Mouse (Mus musculus) NIH3T3 (cell line): ENCODE data around the gene Rptor.

Experiments
- DNase-seq: peaks from one replicate; pipeline ENCODE4 v3.0.0-alpha.2; 2012; ENCODE audit warnings: low read depth

Rptor gene

DNA sequence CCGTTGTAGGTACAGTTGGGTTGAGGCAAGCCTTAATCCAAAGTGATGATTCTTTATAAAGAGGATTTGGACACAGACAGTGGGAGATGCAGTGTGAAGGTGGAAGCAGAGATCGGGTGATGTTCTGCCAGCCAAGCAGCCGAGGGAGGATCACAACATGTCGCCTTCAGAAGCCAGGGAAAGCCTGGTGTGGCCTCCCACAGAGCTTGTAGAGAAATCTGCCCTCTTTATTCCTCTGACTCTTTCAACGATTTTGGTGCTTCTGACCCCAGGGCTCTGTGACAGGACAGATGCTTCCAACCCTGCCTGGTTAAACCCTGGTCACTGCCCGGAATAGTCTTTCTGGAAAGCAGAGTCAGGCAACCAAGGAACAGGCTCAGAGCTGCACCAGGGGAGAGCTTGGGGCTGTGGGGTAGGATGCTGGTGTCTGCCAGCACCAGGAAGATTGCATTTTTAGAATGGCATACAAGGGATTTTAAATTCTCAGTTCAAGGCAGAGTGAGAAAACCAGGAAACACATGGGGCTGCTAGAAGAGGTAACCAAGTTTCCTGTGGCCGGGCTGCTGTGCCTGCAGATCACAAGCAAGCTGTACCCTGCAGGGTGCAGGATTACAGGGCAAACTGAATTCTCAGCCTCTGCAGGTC lies 304.4 kb downstream of the Rptor start:
- DNase-seq: no peak

DNA sequence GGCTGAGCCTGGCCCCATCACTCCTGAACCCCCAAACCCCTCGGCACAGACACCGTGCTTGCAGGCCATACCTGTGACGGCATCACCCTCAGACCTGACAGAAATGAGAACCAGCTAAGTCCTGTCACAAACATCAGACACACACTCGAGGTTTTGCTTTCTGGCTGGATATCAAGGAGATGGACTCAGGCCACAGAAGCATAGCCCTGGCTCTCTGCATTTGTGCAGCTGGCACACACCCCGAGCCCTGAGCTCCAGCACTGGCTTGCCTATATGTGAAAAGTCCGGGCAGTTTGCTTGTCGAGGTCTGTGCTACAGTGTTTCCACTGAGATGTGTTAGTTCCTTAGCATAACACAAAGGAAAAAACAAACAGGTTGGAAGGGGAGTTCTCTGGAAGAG lies 305.0 kb downstream of the Rptor start:
- DNase-seq: no peak

DNA sequence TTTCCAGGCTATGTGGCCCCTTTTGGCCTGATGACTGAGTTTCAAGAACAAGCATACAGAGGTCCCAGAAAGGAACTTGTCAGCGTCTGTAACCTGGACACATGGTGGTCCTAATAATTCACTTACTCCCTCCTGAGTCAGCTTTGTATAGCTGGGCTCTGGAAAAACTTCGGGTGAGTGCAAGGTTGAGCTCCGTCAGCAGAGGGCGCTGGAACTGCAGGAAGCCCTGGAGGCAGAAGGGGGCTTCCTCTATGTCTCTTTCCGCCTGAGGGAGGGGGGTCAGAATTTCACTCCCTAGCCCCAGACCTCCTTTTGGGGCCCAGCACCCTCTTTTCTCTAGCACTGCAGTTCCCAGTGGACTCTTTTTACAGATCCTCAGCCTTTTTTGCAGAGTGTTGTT lies 306.7 kb downstream of the Rptor start:
- DNase-seq: peak; percentile 85

DNA sequence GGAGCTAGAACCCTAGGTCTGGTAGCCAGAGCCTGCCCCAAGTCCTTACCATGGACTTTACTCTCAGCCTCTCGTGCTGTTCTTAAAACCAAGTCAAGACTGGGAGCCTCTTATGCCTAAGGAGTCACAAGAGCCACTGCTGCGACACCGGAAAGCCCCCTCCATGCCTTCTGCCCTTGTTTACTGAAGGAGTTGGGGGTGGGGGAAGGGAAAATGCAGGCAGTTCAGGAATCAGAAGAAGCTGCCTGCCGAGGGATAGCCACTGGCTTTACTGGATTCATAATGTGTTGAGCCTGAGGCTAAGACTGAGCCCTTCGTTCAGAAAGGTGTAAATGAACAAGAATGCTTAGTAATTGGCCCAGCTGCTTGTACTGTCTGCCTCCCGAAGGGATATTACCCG lies 310.1 kb downstream of the Rptor start:
- DNase-seq: peak; percentile 46

DNA sequence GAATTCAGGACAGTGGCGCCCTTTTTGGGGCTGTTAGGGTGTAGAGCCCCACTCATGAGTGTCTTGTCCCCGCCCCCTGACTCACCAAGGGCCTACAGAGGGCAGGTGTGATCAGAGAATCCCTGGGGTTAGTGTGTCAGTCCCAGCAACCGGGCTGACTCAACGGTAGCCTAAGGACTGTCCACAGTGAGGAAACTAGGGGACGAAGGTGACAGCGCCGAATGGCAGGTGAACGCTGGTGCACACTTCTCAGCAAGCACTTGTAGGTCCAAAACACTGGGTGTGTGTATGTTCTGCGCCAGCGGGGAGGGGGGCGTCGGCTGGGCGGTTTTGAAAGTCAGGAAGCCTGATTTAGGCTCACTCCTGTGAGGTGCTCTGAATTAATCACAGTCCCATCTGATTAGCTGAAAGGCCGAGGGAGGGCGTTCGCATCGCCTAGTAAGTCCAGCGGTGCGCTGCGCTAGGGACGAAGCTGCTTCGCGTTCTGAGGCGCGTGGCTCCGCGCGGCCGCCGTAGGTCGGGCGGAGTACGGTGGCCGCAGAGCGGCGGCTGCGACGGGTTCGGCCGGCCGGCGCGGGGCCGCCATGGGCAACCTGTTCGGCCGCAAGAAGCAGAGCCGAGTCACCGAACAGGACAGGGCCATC lies 310.7 kb downstream of the Rptor start, which contains the start of gene Chmp6:
Chmp6 (plus strand) TSS at position 151 of the 644 bp plus-strand sequence.
- DNase-seq: peak; percentile 94

DNA sequence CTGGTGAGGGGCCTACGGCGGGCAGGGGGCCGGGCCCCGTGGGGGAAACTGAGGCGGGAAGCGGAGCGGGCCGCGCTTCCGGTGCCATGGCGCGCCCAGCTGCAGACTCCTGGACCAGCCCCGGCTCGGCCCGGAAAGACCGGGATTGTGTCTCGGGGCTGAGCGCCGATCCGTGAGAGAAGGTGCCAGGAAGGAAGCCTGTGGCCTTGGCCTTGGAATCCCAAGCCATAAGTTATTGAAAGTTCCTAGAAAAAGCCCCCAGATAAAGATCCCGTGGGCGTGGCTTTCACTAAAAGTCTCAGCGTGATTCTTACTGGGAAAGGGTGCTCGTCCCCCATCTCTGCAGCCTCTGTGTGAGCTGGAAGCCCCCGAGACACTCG lies 311.2 kb downstream of the Rptor start:
- no peak for DNase-seq

DNA sequence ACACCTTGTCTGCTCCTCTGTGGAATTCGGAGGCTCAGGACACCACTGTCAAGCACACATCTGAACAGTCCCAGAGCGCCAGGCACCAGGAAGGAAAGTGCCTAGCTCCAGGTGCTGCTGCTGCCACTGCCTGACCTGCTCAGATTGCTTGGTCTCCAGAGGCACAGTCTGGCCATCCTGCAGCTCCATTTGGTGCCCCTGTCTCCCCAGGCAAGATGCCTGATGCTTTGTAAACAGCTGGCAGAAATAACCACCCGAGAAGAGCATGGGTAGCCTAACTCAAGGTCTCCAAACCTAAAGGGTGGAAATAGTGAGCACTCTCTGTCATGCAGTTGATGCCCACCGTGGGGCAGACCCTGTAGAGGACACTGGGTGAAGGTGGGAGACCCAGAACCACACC lies 311.7 kb downstream of the Rptor start:
- no peak for DNase-seq

DNA sequence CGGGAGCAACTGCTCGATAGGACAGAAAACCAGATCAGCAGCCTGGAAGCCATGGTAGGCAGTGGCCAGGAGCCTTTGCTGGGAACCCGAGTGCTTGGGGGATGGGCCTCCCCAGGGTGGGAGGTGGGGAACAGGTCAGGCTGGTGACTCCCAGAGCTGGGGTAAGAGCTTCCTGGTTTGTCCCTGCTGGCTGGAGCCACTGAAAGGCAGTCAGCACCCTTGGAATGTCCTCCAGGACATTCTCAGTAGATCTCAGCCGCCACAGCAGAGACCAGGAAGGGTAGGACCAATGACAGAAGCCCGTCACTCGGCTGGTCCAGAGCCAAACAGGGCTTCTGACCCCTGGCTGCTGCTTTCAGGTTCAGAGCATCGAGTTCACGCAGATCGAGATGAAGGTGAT lies 313.0 kb downstream of the Rptor start:
- DNase-seq: no peak

DNA sequence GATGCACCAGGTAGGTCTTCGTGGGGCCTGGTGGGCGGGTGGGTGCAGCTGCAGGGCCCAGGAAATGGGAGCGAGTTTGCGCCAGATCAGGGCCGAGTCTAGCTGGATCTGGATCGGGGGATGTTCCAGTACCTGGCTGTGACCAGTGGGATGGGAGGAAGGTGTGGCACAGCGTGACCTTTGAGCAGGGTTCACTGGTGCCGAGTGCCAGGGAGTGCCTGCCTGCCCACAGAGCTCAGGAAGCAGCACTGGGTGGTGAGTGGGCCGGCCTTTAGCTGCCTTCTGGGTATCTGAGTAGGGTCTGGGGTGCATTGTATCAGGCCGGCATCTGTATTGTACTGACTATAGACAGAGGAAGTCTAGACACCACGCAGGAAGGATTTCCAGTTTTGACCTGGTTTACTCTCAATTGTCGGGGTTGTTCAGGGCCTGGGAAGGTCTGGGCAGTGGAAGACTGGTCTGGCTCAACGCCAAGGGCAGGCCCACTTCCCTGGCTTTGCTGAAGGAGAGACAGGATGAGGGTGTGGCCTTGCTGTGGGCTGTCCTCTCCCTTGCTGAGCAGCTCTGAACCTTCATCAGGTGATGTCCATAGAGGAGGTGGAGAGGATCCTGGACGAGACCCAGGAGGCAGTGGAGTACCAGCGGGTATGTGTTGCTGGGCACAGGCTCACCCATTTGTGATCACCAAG lies 313.5 kb downstream of the Rptor start:
- DNase-seq: no peak

DNA sequence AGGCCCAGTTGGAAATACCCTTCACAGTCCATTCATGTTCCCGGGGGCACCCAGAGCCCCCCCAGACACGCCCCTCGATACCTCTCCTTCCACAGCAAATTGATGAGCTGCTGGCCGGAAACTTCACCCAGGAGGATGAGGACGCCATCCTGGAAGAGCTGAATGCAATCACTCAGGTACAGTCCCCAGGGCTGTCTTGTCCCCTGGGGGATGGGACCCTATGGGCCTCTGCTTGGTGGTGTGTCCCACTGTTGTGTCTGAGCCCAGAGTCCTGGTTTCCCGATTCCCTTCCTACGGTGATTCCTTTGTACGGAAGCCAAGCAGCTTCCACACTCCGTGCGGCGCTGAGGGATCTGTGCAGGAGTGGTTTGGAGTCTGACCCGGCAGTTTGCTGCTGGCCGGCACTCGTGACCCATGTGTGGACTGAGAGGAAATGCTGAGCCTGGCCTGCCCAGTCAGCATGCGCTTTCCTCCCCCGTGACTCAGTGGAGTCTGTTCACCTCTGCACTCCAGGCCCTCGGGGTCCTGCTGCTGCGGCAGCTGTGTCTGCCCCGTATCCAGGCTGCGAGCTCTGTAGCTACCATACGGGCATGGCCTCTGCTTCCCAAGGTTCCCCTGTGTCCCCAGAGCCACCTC lies 314.2 kb downstream of the Rptor start:
- no peak for DNase-seq

DNA sequence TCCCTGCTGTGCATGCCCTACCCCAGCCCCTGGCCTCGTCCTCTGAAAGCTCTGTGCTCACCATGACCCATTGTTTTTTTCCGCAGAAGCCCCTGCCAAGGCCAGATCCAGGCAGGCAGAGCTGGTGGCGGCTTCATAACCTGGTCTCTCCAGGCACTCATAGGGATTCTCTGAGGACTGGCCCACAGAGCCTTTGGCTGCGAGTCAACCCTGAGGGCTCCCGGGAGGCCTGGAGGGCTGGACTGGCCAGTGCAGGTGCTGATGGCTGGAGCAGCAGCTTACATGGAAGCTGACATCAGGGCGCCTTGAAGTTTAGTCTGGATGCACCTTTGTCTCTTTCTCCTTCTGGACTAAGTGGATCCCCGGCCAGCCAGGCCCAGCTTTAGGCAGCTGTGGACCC lies 315.8 kb downstream of the Rptor start:
- DNase-seq: no peak

DNA sequence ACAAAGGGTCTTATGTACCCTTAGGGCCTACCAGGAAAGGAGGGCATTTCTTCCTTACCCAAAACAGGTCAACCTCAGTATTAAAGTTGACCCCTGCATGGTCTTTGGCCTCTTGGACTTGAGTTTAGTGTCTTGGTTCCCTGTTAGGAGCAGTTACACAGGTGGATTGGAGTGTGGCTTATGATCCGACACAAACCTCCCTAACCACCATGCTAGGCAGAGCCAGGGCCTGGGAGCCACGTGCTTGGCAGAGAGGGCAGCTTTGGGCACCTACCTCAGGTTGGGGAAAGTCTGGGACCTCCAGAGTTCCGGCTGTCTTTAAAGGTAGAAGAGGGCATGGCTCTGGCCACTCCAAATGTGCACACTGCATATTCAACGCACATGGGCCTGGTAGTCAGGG lies 316.7 kb downstream of the Rptor start:
- no peak for DNase-seq

DNA sequence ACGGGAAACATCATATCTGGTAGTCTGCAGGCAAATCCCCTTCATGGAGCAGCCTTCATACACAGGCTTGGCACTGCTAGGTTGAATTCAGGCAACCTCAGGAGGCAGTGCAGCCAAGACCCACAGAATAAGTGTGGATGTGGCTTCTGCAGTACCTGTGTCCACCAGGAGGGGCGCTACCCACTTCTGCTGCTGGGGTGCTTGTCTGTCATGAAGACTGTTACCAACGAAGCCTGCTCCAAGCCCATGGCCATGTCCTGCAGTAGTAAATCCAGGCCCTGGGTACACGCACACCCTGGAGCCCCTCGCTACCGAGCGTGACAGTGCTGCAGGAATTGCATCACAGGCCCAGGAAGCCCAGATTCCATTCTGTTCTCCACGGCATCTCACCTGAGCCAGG lies 317.2 kb downstream of the Rptor start:
- DNase-seq: peak; percentile 79

DNA sequence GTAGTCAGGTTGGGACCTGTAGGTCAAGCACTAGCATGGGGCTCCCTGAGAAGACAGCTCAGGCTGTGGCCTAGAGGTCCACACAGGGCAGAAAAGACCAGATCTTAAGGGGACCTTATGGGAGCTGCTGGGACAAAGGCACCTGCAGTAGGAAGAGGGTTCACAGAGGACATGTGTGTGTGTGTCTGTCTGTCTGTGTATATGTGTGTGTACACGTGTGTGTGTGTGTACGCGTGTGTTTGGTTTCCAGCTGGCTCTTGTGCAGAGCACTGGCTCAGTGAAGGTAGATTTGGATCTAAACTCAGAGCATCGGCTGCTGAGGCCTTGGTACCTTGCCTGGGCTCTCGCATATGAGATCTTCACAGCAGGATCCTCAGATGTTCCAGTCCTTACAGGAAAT lies 318.0 kb downstream of the Rptor start:
- DNase-seq: no peak

DNA sequence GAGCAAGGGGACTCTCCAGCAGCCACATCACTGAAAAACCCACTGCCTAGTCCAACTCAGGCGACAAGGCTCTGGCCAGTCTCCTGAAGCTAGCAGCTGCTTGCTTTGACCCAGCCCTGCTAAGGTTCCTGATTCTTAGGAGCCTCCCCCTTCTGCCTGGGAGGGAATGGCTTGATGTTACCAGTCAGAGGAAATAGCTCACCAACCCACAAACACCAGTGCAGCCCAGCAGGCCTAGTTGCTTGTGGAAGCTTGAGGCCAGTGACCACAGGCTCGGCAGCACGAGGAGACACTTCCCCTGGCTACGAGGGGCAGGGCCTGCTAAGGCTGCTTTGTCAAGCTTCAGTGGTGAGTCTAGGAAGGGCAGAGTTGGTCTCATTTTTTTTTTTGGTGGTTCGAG lies 322.5 kb downstream of the Rptor start:
- DNase-seq: no peak

DNA sequence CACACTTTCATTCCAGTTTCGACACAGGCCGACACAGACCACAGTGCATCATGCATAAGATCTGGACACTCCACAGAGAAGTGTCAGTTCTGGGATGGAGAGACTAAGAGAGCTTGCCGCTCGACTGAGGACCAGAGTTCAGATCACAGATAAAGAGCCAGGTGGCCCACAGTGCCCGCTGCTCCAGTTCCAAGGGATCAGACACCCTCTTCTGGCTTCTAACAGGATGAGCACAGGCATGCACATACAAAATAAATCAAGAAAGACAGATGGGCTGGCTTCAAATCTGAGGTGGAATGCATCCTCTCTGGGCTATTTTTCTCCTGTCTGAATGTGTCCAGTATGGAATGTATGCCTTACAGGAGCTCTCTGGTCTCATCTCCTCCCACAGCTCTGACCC lies 324.1 kb downstream of the Rptor start:
- no peak for DNase-seq

DNA sequence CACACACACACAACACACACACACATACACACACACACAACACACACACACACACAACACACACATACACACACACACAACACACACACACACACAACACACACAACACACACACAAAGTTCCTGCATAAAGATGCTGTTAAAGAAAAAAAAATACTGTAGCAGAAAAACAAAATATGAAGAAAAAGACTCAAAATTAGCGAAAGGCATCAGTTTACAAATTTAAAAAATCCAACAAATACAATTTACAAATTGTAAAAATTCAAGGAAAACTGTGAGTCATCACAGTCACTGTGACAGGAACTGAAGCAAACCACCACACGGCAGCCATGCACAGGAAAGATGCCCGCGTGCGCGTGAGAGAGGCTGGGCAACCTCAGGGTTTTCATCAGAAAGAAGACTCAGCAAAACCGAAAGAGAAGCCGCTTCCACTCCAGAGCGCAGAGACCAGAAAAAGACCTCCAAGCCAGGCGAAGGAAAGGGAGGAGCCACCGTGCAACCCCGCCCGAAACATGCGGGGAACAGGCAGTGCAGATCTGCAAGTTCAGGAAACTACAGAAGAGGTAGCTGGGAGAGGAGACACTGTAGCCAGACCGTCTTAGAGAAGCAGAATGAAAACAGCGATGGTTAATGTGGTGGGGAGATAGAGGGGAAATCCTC lies 325.4 kb downstream of the Rptor start:
- no peak for DNase-seq

DNA sequence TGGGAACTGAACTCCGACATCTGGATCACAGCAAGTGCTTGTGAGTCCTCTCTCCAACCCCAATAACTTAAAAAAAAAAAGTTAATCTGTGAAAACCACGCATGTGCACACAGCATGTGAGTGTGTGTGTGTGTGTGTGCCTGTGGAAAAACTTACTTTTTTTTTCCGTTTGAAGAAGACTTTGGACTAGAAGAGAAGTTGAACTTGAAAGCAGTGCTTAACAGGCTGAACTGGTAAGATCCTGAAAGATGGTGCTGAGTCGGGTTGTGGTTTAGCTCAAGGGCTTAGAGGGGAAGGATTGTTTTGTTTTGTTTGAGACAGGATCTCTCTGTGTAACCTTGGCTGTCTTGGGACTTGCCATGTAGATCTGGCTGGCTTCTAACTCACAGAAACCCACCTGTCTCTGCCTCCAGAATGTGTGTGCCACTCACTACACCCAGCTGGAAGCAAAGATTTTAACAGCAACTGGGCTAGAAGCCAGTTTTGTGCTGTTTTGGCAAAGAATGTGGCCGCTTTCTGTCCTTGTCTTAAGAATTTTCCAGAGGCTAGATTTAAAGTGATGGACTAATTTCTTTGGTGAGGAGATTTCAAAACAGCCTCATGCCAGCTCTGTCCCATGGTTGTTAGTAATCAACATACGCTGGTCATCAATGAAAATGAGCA lies 327.0 kb downstream of the Rptor start:
- DNase-seq: peak; percentile 57

DNA sequence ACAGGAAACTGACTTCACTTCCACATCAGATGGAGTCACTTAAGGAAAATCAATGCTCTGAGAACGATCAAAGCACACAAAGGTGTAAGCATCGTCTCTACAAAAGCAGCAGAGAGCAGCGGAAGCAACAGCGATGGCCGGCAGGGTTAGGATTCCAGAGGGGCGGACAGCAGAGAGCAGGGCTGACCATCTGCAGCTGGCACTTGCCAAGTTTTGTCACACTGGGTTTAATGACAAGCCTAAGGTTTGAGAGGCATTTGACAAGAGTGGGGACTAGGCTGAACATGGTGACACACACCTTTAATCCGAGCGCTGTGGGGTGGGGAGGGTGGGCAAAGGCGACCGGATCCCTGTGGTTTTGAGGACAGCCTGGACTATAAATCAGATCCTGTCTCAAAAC lies 329.1 kb downstream of the Rptor start:
- DNase-seq: no peak

DNA sequence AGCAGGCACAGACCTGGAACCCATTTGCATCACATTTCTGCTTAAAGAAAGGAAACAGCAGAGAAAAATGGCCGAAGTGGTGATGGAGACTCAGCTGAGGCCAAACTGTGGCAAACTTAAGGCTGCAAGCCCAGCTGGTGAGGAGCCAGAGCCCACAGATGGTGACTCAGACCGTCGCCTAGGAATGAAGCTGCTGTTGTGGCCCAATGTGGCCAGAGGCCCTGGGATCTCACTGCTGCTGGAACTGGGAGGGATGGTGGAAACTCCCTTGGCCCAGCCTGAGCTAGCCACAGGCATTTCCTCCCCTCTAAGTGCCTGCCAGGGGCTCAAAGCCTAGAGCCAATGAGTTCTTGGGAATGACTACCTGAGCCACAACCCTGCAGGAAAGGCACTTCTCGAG lies 330.4 kb downstream of the Rptor start:
- peak; percentile 98 for DNase-seq

DNA sequence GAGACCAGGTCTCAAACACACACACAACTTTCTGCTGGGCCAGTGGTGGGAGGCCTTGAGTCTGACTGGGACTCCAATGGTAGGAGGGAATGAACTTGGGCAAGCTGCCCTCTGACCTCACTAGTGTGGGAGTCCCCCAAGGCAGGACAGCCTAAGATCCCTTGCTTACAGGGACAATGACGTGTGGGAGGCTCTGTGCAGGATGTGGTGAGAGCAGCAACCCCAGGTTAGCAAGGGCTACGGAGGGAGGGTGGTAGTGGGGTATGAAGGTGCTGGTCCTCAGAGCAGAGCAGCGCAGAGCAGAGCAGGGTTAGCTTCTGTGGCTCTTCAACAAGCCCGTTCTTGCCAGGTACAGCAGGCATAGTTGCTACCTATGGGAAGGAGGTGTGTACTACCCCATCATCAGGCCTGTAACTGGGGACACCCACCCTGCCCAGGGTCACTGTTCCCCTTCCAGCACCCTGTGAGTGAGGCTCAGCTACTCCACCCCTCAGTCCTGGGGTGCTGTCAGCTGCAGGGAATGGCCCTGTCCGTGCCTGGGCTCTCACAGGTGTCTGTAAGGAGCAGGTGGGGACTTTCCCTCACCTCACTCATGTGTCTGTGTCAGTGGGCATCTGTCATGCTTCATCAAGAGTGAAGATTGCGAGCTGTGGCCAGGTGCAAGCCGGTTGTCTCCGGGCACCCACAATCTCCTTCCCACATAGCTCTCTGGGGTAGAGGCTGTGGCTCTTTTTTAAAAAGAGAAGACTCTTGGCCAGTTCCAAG lies 331.3 kb downstream of the Rptor start:
- DNase-seq: no peak
